13 mouse cellular contexts compared by ENCODE assay signal in the genomic region with DNA sequence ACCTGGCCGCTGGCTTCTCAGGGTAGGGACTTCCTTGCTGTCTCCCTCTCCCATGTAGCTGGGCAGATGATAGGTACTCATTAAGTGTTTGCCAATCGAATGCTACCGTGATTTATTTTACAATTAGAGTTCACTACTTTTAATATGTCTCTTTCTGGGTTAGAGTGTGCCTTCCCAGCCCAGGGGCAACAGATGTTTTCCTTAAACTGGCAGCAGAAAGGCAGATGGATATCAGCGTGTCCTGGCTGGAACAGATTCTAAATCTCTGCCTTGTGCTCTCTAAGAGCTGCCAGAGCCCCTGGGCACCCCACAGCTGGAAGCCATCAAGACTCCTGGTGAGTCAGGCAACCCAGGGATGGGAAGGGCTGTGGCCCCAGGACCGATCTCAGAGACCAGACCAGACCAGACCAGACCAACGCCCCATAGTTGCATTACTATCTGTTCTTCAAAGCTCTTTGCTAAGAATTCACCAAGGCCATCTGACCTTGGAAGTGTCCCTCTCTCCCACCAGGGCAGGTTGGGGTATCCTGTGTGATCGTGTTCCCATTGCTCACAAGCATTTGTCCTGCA.
DNase-seq lines count a peak whose midpoint lies in the region; ATAC-seq and TF ChIP-seq lines count a peak whose summit lies in the region.
"Had no signal": no experiment of that assay in that cellular context is flagged by ENCODE, and none has a peak within 500 bp of the region (broad histone marks: within the 10 kb centered on the region; RNA-seq: fewer than 3 reads in every experiment).

No protein-coding gene starts in this region.

- no peak overlapping the region for H3ac ChIP-seq in myocyte (ENCODE audit: control insufficient read depth, insufficient read length)

- no peak overlapping the region for H3K9ac ChIP-seq in stomach, embryonic 15.5 days
- no peak overlapping the region for H3K9ac ChIP-seq in stomach, postnatal 0 days (ENCODE audit: low read length)
- H3K9ac ChIP-seq: heart, embryonic 13.5 days had no signal

- no peak for TF ChIP-seq EP300 in stomach, postnatal 0 days (optimal IDR thresholded peaks at IDR 0.05)

- no peak overlapping the region for H3K4me3 ChIP-seq in stomach, embryonic 15.5 days (replicated peaks)
- H3K4me3 ChIP-seq in stomach, postnatal 0 days (ENCODE audit: low read depth, low read length): no peak overlapping the region
- no peak overlapping the region for H3K4me3 ChIP-seq in myocyte
- H3K4me3 ChIP-seq: heart, embryonic 13.5 days had no signal

- H3K27ac ChIP-seq in stomach, embryonic 15.5 days: 0 out of 2 replicates have a peak overlapping the region, but pooled peaks have one; percentile 77
- no peak overlapping the region for H3K27ac ChIP-seq in stomach, postnatal 0 days (replicated peaks)
- H3K27ac ChIP-seq: heart, embryonic 13.5 days; hindbrain, postnatal 0 days had no signal

- TF ChIP-seq CTCF in stomach, postnatal 0 days (IDR thresholded peaks at IDR 0.05; ENCODE audit: low read depth): no peak

- no peaks in the 10 kb centered on the region for H3K9me3 ChIP-seq in stomach, embryonic 15.5 days
- no peaks in the 10 kb centered on the region for H3K9me3 ChIP-seq in stomach, postnatal 0 days (ENCODE audit: control insufficient read depth, low read length)
- H3K9me3 ChIP-seq: heart, embryonic 13.5 days had no signal

- H3K4me2 ChIP-seq in stomach, embryonic 15.5 days: no peak overlapping the region
- H3K4me2 ChIP-seq in stomach, postnatal 0 days (replicated peaks; ENCODE audit: low read depth): no peak overlapping the region
- H3K4me2 ChIP-seq in myocyte (ENCODE audit: low read depth): peak overlapping the region; percentile 67
- H3K4me2 ChIP-seq: heart, embryonic 13.5 days had no signal

- H3K27me3 ChIP-seq in stomach, embryonic 15.5 days (replicated peaks): no peaks in the 10 kb centered on the region
- no peaks in the 10 kb centered on the region for H3K27me3 ChIP-seq in stomach, postnatal 0 days (ENCODE audit: control insufficient read depth, insufficient read depth, low read length)
- H3K27me3 ChIP-seq in myocyte (ENCODE audit: control insufficient read depth, insufficient read depth, insufficient read length): no peaks in the 10 kb centered on the region
- H3K27me3 ChIP-seq: heart, embryonic 13.5 days had no signal

- TF ChIP-seq POLR2A in myocyte (IDR thresholded peaks at IDR 0.05; ENCODE audit: insufficient read length, low read depth): no peak

- peaks cover 27% of the 10 kb centered on the region for H3K79me2 ChIP-seq in myocyte (ENCODE audit: control insufficient read depth, insufficient read depth)

- no peak for ATAC-seq in stomach, embryonic 15.5 days (ENCODE audit: insufficient read depth, low FRiP score, low read depth)
- ATAC-seq in stomach, postnatal 0 days (ENCODE audit: low FRiP score, low TSS enrichment): no peak
- ATAC-seq: forebrain, embryonic 16.5 days; hindbrain, postnatal 0 days had no signal

- H3K4me1 ChIP-seq in stomach, embryonic 15.5 days: peaks cover 66% of the 10 kb centered on the region
- H3K4me1 ChIP-seq in stomach, postnatal 0 days (replicated peaks; ENCODE audit: control insufficient read depth, insufficient read depth): 0 out of 2 replicates have a peak, but pooled peaks cover 3% of the 10 kb centered on the region

- H3K36me3 ChIP-seq in stomach, embryonic 15.5 days: no peaks in the 10 kb centered on the region
- H3K36me3 ChIP-seq in stomach, postnatal 0 days (ENCODE audit: control insufficient read depth, insufficient read depth, low read length): no peaks in the 10 kb centered on the region
- H3K36me3 ChIP-seq in myocyte (ENCODE audit: control insufficient read depth, insufficient read depth): peaks cover 3% of the 10 kb centered on the region

- 49% methylated on average over 7 of the region's 7 CpGs for WGBS in stomach, embryonic 15.5 days
- 56% methylated on average over 7 of the region's 7 CpGs for WGBS in stomach, postnatal 0 days

- DNase-seq in adrenal gland, postnatal 14 days: peak; percentile 26
- no peak for DNase-seq in adrenal gland, postnatal 36 days
- DNase-seq in stomach, postnatal 0 days (ENCODE audit: low spot score): no peak
- DNase-seq in gonadal fat pad, adult 2 months (ENCODE audit: low read depth): peak; percentile 77
- no peak for DNase-seq in layer of hippocampus, adult 9-10 months (ENCODE audit: low spot score)
- no peak for DNase-seq in frontal cortex, adult 2 months (ENCODE audit: extremely low spot score in 1 of 2, low spot score in 1 of 2)
- DNase-seq: cerebellum, postnatal 10 days; thymus, postnatal 4 days had no signal

TF ChIP-seq in myocyte, 11 proteins besides CTCF, POLR2A, EP300 and RAD21:
- TF ChIP-seq TCF3 (IDR thresholded peaks at IDR 0.05; ENCODE audit: insufficient read length, low read depth) (no peak), REST (IDR thresholded peaks at IDR 0.05; ENCODE audit: insufficient read depth, insufficient read length) (no peak), MAX (IDR thresholded peaks at IDR 0.05; ENCODE audit: low read depth) (no peak), MYOD1 (IDR thresholded peaks at IDR 0.05; ENCODE audit: control insufficient read depth in 1 of 3, insufficient read length in 2 of 3, low read depth in 2 of 3) (no peak), E2F4 (IDR thresholded peaks at IDR 0.05; ENCODE audit: insufficient read depth) (no peak), MYOG (IDR thresholded peaks at IDR 0.05; ENCODE audit: control insufficient read depth in 1 of 3, insufficient read depth in 1 of 3, insufficient read length in 2 of 3, low read depth in 2 of 3) (no peak)

Comparison
In these comparisons a context has a peak if more than half of its experiments do, and no peak if none do; other contexts are left out.
1. DNase-seq: peak in adrenal gland, postnatal 14 days (single experiment) and gonadal fat pad, adult 2 months (single experiment); none in adrenal gland, postnatal 36 days (0 of 2), stomach, postnatal 0 days (single experiment), layer of hippocampus, adult 9-10 months (single experiment) and frontal cortex, adult 2 months (0 of 2).